Mouse (Mus musculus) liver, embryonic 14.5 days (tissue): ENCODE data around the gene Fam19a3.

ENCODE experiments used
- CTCF ChIP-seq: IDR thresholded peaks from 2 replicates; pipeline ENCODE4 v1.5.1; 2016; ENCODE audit warnings: antibody characterized with exemption, low read depth, control low read depth
- EP300 ChIP-seq: IDR thresholded peaks from 2 replicates; pipeline ENCODE4 v1.6.1; 2016; ENCODE audit warnings: antibody characterized with exemption, low read depth

DNA sequence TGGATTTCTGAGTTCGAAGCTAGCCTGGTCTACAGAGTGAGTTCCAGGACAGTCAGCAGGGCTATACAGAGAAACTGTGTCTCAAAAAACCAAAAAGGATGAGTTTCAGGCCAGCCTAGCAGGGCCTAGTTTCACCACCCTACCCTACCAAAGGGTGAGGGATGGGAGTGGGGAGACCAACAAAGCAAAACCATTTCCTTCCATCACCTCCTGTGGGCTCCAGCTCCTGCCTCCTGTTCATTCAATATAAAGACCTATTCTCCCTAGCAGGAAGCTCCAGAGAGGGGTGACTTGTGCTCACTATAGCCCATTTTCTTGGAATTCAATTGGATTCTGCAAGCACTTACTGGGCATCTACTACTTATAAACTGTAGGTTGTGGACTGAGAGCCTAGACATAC is 33.1 kb upstream of the Fam19a3 start:
- no peak for TF ChIP-seq CTCF
- TF ChIP-seq EP300, result no peak
